Mouse (Mus musculus) forebrain, embryonic 14.5 days (tissue): ENCODE data around the gene Negr1. TPM values are rescaled to one million over a fixed set of nuclear protein-coding genes. Genes with fewer than 3 reads are reported as not detected.

ENCODE experiments used
- ATAC-seq: fragments of 200-750 bp; cut with Nextera tagmentation; 2 replicates; pipeline ENCODE4 v1.8.0; 2017; ENCODE audit warnings: mild to moderate bottlenecking, moderate library complexity
- DNase-seq: peaks from one replicate; pipeline ENCODE4 v3.0.0-alpha.2; 2015; ENCODE audit warnings: low spot score
- H3K27ac ChIP-seq: fragments of 300-500 bp; sonication (generic); 2 replicates; pipeline ENCODE4 v1.5.1; 2014; ENCODE audit warnings: low read depth, mild to moderate bottlenecking, control low read depth, low read length, moderate library complexity
- H3K27me3 ChIP-seq: fragments of 300-500 bp; sonication (generic); replicated peaks from 2 replicates; pipeline ENCODE4 v1.6.1; 2014; ENCODE audit warnings: low read length, control low read depth, mixed read lengths; ENCODE audit not compliant: control insufficient read depth, insufficient read depth
- H3K36me3 ChIP-seq: fragments of 300-500 bp; sonication (generic); 2 replicates; pipeline ENCODE4 v1.6.1; 2014; ENCODE audit warnings: low read length, control low read depth; ENCODE audit not compliant: control insufficient read depth, insufficient read depth
- H3K4me1 ChIP-seq: fragments of 300-500 bp; sonication (generic); 2 replicates; pipeline ENCODE4 v1.6.1; 2014; ENCODE audit warnings: antibody characterized with exemption, low read length, control low read depth; ENCODE audit not compliant: control insufficient read depth, insufficient read depth
- H3K4me2 ChIP-seq: fragments of 300-500 bp; sonication (generic); 2 replicates; pipeline ENCODE4 v1.6.1; 2014; ENCODE audit warnings: mild to moderate bottlenecking, control low read depth, low read length
- H3K4me3 ChIP-seq: fragments of 300-500 bp; sonication (generic); 2 replicates; pipeline ENCODE4 v1.5.1; 2014; ENCODE audit warnings: low read depth, low read length, control low read depth
- H3K9ac ChIP-seq: fragments of 300-500 bp; sonication (generic); 2 replicates; pipeline ENCODE4 v1.6.1; 2014; ENCODE audit warnings: mild to moderate bottlenecking, low read length, control low read depth, moderate library complexity
- H3K9me3 ChIP-seq: fragments of 300-500 bp; sonication (generic); replicated peaks from 2 replicates; pipeline ENCODE4 v1.6.1; 2016; ENCODE audit warnings: low read length, control low read depth, mixed read lengths; ENCODE audit not compliant: control insufficient read depth
- WGBS: fragments of 180-500 bp; shearing (Covaris S2); extraction: QIAGEN DNeasy Blood & Tissue Kit; methylation state at CpG from one replicate; pipeline ENCODE4 v1.1.7; 2014; 5-methylcytosine and 5-hydroxymethylcytosine counted together
- polyA plus RNA-seq: library from polyadenylated mRNA; unstranded; fragments of >200 nt; fragmentation: Nextera tagmentation; extraction: Ambion mirVana; gene quantifications from 2 replicates; pipeline ENCODE4 v1.2.1, GENCODE M21; 2014

Negr1 gene
- polyA plus RNA-seq, 1 experiment from 2014 or later, result 28.3 TPM

DNA sequence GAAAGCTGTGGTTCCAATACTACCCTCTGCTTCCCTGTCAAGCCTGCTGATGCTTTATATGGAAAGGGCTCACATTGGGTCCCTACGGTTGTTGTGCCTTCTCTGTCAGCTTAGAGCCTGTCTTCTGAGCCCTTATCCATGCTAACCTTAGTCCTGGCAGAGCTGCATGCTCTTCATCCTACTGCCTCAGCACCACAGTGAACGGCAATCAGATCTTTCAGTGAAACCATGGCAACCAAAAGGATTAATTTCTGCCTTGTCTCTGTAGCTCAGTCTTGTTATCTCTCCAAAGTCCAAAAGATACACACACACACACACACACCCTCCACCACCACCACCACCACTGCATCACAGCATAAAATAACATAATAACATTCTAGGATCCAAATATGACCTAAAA lies 656.2 kb downstream of the Negr1 start:
- Histone ChIP-seq H3K4me3 (no peak overlapping the region), H3K9ac (no peak overlapping the region), H3K9me3 (no peaks in the 10 kb centered on the region), H3K4me1 (peaks cover 12% of the 10 kb centered on the region; the same call in 1 of the 2 replicates), H3K4me2 (no peak overlapping the region), H3K36me3 (no peaks in the 10 kb centered on the region), H3K27me3 (no peaks in the 10 kb centered on the region), H3K27ac (0 out of 2 replicates have a peak overlapping the region, but pooled peaks have one; percentile 14)
- peak; percentile 38 for DNase-seq
- WGBS, result 24% methylated on average over 2 of the region's 2 CpGs
- ATAC-seq, result peak; percentile 22; the same call in 1 of the 2 replicates

DNA sequence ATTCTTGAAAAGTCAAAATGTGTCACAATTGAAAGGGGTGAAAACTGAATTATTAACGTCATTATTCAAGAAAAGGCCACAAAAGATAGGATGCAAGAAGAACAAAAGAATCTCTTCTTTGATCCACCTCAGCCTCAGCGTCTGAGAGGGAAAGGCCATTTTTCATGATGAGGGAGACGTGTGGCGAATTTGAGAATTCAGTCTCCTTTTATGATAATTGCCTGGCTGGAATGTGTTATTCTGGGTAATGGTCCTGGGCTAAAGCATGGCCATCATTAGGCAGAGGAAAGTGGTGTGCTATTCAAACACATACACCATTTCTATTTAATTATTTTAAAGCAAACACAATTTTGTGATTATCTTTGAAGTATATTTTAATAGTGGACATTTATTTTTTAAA lies 663.3 kb downstream of the Negr1 start:
- no peaks in the 10 kb centered on the region for H3K36me3 ChIP-seq
- H3K4me3 ChIP-seq, result no peak overlapping the region
- H3K27me3 ChIP-seq, result no peaks in the 10 kb centered on the region
- ATAC-seq, result no peak
- H3K27ac ChIP-seq, result no peak overlapping the region
- no peak overlapping the region for H3K4me2 ChIP-seq
- H3K9me3 ChIP-seq, result no peaks in the 10 kb centered on the region
- WGBS, result 32% methylated on average over 4 of the region's 4 CpGs
- peak; percentile 14 for DNase-seq
- no peaks in the 10 kb centered on the region for H3K4me1 ChIP-seq
- H3K9ac ChIP-seq, result no peak overlapping the region

DNA sequence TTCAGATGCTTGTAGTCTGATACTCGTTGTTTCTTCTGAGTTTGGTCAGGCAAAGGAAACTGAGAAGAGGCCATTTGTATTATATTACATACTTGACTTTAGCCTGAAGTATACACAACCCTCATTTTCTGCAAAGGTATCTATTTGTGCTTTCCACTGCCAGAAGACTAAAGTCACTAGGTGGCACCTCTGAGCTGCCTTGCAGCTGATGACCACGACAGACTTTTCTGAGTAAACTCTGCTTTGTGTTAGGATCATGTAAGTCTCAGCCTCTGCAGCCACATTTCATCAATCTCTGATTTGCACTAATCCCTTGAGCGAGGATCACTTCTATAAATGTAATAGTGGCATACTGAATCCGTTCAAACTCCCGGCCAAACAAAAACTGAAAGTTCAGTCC lies 671.1 kb downstream of the Negr1 start:
- H3K4me3 ChIP-seq, result no peak overlapping the region
- ATAC-seq, result 0 out of 2 replicates have a peak, but pooled peaks have one; percentile 26

DNA sequence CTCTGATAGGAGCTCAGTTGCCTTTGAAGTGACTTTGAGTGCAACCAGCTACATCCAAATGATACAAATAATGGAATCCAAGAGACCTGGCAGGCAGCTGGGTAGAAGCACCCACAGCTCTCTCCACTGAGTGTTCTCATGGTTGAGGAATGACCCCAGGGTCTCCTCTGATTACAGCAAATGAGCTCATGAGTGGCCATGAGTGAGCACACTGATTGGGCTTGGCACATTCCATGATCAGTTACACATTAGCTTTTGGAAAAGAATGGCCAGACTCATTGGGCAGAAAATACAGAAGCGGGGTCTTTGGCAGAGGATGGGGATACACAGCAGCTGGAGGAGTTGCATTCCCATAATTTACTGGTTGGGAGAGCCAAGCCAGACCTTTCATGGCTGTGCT lies 678.6 kb downstream of the Negr1 start:
- Histone ChIP-seq H3K4me2 (no peak overlapping the region), H3K9ac (no peak overlapping the region), H3K4me3 (no peak overlapping the region), H3K27me3 (no peaks in the 10 kb centered on the region), H3K9me3 (no peaks in the 10 kb centered on the region), H3K36me3 (no peaks in the 10 kb centered on the region), H3K4me1 (no peaks in the 10 kb centered on the region), H3K27ac (no peak overlapping the region)
- DNase-seq (no peak), ATAC-seq (no peak)
- WGBS, result 81% methylated on average over 1 of the region's 1 CpGs

More for the DNA sequence above, 671.1 kb downstream of the Negr1 start:
- Histone ChIP-seq H3K9ac (no peak overlapping the region), H3K9me3 (no peaks in the 10 kb centered on the region), H3K27ac (no peak overlapping the region), H3K4me1 (no peaks in the 10 kb centered on the region), H3K4me2 (no peak overlapping the region), H3K36me3 (no peaks in the 10 kb centered on the region), H3K27me3 (no peaks in the 10 kb centered on the region)
- peak; percentile 72 for DNase-seq
- WGBS, result 32% methylated on average over 5 of the region's 5 CpGs

DNA sequence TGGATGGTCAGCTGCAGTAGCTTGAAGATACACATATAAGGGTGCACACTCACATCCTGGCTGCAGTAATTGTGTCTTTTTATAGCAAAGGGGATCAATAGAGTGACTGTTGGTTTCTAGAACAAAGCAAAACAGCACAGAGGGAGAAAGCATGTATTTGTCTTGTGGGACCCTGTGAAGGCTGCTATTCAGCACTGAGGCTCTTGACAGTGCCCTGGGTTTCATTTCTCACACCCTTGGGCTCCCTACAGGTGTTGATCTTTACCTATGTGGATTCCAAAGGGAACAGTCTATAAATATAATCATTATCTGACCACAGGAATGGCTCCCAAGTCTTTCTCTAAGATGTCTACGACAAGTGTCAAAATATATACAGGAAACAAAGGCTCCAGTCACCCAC lies 693.9 kb downstream of the Negr1 start:
- DNase-seq (no peak), ATAC-seq (no peak)
- Histone ChIP-seq H3K9ac (no peak overlapping the region), H3K27me3 (no peaks in the 10 kb centered on the region), H3K4me2 (no peak overlapping the region), H3K4me3 (no peak overlapping the region), H3K36me3 (no peaks in the 10 kb centered on the region), H3K27ac (no peak overlapping the region), H3K4me1 (peaks cover 4% of the 10 kb centered on the region; the same call in 1 of the 2 replicates), H3K9me3 (no peaks in the 10 kb centered on the region)
- 21% methylated on average over 1 of the region's 1 CpGs for WGBS

DNA sequence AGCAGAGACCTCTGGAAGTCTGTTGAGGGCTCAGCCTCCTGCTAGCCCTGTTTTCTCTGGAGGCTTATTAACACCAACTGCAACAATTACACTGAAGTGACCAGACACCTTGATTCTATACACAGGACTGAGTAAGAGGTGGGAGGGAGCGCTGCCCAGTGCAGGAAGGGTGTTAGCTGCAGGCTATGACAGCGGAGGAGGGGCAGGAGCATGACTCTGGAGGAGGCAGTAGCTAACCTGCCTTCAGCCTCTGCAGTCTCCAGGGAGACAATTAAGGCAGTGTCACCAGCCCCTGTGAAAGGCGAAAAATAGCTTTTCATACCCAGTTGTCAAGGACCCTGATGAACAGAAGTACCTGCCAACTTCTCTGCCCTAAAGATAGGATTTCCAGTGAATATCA lies 694.3 kb downstream of the Negr1 start:
- 28% methylated on average over 3 of the region's 3 CpGs for WGBS
- Histone ChIP-seq H3K4me3 (no peak overlapping the region), H3K27ac (no peak overlapping the region), H3K36me3 (no peaks in the 10 kb centered on the region), H3K4me1 (peaks cover 4% of the 10 kb centered on the region; the same call in 1 of the 2 replicates), H3K27me3 (no peaks in the 10 kb centered on the region), H3K4me2 (no peak overlapping the region), H3K9me3 (no peaks in the 10 kb centered on the region), H3K9ac (no peak overlapping the region)
- DNase-seq, result no peak
- peak; percentile 52; the same call in 1 of the 2 replicates for ATAC-seq

DNA sequence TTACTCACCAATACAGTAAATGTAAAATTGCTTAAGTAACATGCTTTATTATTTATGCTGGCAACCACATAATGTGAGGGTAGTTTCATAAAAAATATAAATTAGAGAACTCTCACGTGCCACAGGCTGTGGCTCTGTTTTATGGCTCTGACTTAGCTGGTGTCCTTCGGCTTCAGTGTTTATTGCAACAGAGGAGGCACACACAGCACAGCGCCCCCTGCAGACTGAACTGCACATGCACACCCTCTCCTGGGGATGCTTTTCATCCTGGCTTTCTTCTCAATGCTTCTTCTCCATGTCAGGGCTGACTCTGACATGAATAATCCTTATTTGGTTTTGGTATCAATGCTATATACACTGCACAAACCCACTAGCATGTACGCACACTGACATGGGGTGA lies 707.1 kb downstream of the Negr1 start:
- DNase-seq (no peak), ATAC-seq (no peak)
- no peaks in the 10 kb centered on the region for H3K27me3 ChIP-seq
- WGBS, result 72% methylated on average over 4 of the region's 4 CpGs
- H3K36me3 ChIP-seq, result no peaks in the 10 kb centered on the region
- no peak overlapping the region for H3K4me2 ChIP-seq
- H3K9me3 ChIP-seq, result no peaks in the 10 kb centered on the region
- no peaks in the 10 kb centered on the region for H3K4me1 ChIP-seq
- H3K9ac ChIP-seq, result no peak overlapping the region
- no peak overlapping the region for H3K27ac ChIP-seq
- H3K4me3 ChIP-seq, result no peak overlapping the region

DNA sequence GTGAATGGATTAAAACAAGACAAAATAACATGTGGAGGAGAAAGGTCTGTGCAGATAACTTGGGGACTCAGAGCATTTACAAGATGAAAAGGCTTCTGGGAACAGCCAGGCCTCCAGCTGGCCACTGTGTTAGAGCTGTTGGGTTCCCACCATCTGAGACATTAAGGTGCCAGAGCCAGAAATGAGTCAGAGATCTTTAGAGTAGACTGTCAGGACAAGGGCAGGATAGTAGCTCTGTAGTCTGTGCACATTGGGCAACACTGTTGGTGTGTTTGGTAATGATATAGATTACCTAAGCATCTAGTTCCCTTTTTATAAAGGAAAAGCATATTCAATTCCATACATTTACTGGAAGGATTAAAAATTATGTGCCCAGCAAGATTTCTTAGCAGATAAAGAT lies 710.8 kb downstream of the Negr1 start:
- Histone ChIP-seq H3K4me3 (no peak overlapping the region), H3K4me1 (no peaks in the 10 kb centered on the region), H3K27me3 (no peaks in the 10 kb centered on the region), H3K9me3 (no peaks in the 10 kb centered on the region), H3K36me3 (no peaks in the 10 kb centered on the region), H3K27ac (no peak overlapping the region), H3K9ac (no peak overlapping the region), H3K4me2 (no peak overlapping the region)
- ATAC-seq (no peak), DNase-seq (no peak)

DNA sequence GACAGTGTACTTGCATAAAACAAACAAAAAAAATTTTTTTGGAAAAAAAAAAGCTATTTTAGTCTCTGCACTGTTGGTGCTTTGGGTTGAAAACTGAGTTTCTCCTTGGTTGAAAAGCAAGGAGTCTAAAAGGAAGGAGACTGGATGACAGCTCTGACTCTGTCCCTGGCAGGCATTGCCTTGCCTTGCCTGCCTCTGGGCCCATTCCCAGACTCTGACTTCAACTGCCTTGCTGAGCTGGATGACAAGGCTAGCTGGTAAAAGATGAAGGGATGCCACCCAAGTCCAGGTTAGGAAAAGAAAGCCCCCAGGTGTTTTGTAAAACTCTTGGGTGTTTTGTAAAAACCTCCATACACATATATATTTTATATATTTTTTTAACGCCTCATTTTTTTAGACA lies 712.5 kb downstream of the Negr1 start:
- Histone ChIP-seq H3K27me3 (no peaks in the 10 kb centered on the region), H3K36me3 (no peaks in the 10 kb centered on the region), H3K27ac (no peak overlapping the region), H3K4me2 (no peak overlapping the region), H3K9ac (no peak overlapping the region), H3K4me1 (no peaks in the 10 kb centered on the region), H3K9me3 (no peaks in the 10 kb centered on the region), H3K4me3 (no peak overlapping the region)
- WGBS, result 82% methylated on average over 1 of the region's 1 CpGs
- DNase-seq, result no peak
- no peak for ATAC-seq
